Mouse (Mus musculus): Measurements from ENCODE around the gene Slc4a7. TPM values are rescaled to one million over a fixed set of nuclear protein-coding genes. Genes with fewer than 3 reads are reported as not detected.

Slc4a7 gene
- polyA plus RNA-seq, 1 experiment from 2014 or later = 15.7 TPM

- no peak overlapping the region for H3K4me3 ChIP-seq (replicated peaks)
- peaks cover 7% of the 10 kb centered on the region; the same call in 1 of the 2 replicates for H3K36me3 ChIP-seq
- no peak overlapping the region for H3K9ac ChIP-seq
- H3K27ac ChIP-seq (replicated peaks) = no peak overlapping the region
- 52% methylated on average over 1 of the region's 1 CpGs for WGBS
- no peak for ATAC-seq (ENCODE audit: insufficient number of reproducible peaks, low FRiP score, low TSS enrichment, low read depth)
- H3K4me1 ChIP-seq = peaks cover 11% of the 10 kb centered on the region
- H3K27me3 ChIP-seq = no peaks in the 10 kb centered on the region
- no peak overlapping the region for H3K4me2 ChIP-seq (replicated peaks)
- H3K9me3 ChIP-seq (replicated peaks) = no peaks in the 10 kb centered on the region
Observed at GRCm38 (mm10) chr14:14707061-14707460, 5.0 kb downstream of the Slc4a7 start.

DNA sequence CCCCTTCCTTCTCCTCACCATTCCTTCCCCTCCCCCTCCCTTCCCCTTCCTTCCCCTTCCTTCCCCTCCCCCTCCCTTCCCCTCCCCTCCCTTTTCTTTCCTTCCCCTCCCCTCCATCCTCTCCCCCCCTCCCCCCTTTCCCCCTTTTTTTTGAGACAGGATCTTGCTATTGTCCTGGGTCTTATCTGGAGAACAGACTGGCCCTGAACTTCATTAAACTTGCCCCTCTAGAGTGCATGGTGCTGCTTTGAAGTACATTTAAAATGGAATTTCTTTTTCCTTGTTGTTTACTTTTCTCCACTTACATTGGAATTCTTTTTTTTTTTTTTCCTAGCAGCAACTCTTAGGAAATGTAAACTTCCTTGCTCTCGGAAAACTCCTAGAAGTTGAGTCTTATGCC, 6.9 kb downstream of the Slc4a7 start:
- WGBS = 63% methylated on average over 1 of the region's 1 CpGs
- Histone ChIP-seq H3K27ac (replicated peaks) (no peak overlapping the region), H3K9me3 (replicated peaks) (no peaks in the 10 kb centered on the region), H3K4me3 (replicated peaks) (no peak overlapping the region), H3K36me3 (peaks cover 7% of the 10 kb centered on the region; the same call in 1 of the 2 replicates), H3K4me1 (peaks cover 10% of the 10 kb centered on the region), H3K4me2 (replicated peaks) (no peak overlapping the region), H3K27me3 (no peaks in the 10 kb centered on the region), H3K9ac (no peak overlapping the region)
- ATAC-seq (ENCODE audit: insufficient number of reproducible peaks, low FRiP score, low TSS enrichment, low read depth) = no peak

DNA sequence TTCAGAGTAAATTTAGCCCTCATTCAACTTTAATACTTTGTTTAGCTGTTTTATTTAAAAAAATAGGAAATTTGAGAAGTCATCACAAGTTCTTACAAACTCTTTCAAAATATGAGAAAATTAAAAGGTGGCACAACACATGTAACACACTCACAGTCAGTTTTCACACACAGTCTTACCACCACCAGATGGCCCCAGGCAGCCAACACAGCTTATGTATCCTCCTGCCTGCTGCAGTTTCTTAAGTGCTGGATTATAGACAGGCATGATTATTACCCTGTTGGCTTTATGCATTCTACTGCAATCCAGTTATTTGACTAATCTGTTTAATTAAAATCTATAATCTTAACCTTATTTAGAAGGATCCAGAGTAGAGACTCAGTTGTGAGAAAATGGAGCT, 12.1 kb downstream of the Slc4a7 start:
- no peak overlapping the region for H3K9ac ChIP-seq
- H3K4me2 ChIP-seq (replicated peaks) = no peak overlapping the region
- no peaks in the 10 kb centered on the region for H3K27me3 ChIP-seq
- peaks cover 7% of the 10 kb centered on the region; the same call in 1 of the 2 replicates for H3K36me3 ChIP-seq
- H3K4me1 ChIP-seq = no peaks in the 10 kb centered on the region
- H3K9me3 ChIP-seq (replicated peaks) = no peaks in the 10 kb centered on the region
- no peak overlapping the region for H3K27ac ChIP-seq (replicated peaks)
- H3K4me3 ChIP-seq (replicated peaks) = no peak overlapping the region
- no peak for ATAC-seq (ENCODE audit: insufficient number of reproducible peaks, low FRiP score, low TSS enrichment, low read depth)

- Histone ChIP-seq H3K36me3 (peaks cover 2% of the 10 kb centered on the region; the same call in 1 of the 2 replicates), H3K9ac (no peak overlapping the region), H3K27ac (replicated peaks) (no peak overlapping the region), H3K4me3 (replicated peaks) (no peak overlapping the region), H3K4me1 (no peaks in the 10 kb centered on the region), H3K4me2 (replicated peaks) (no peak overlapping the region), H3K27me3 (no peaks in the 10 kb centered on the region), H3K9me3 (replicated peaks) (no peaks in the 10 kb centered on the region)
- ATAC-seq (ENCODE audit: insufficient number of reproducible peaks, low FRiP score, low TSS enrichment, low read depth) = no peak
- 84% methylated on average over 2 of the region's 2 CpGs for WGBS
Observed at GRCm38 (mm10) chr14:14715794-14716193, 13.7 kb downstream of the Slc4a7 start.

DNA sequence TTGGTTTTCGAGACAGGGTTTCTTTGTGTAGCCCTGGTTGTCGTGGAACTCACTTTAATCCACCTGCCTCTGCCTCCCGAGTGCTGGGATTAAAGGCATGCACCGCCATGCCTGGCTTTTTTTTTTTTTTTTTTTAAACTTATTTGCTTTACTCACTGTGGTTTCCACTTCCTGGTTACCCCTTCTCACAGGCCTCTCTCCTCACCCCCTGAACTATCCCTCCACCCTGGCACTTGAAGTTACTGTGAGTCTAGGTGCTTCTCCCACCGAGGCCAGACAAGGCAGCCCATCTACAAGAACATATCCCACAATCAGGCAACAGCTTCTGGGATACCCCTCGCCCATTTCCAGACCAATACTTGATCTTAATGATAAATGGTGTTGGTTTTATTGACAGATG, 14.8 kb downstream of the Slc4a7 start:
- no peak for ATAC-seq (ENCODE audit: insufficient number of reproducible peaks, low FRiP score, low TSS enrichment, low read depth)
- 75% methylated on average over 6 of the region's 6 CpGs for WGBS
- no peak overlapping the region for H3K4me2 ChIP-seq (replicated peaks)
- H3K27ac ChIP-seq (replicated peaks) = no peak overlapping the region
- no peaks in the 10 kb centered on the region for H3K4me1 ChIP-seq
- H3K9ac ChIP-seq = no peak overlapping the region
- H3K27me3 ChIP-seq = no peaks in the 10 kb centered on the region
- H3K4me3 ChIP-seq (replicated peaks) = no peak overlapping the region
- no peaks in the 10 kb centered on the region for H3K9me3 ChIP-seq (replicated peaks)
- H3K36me3 ChIP-seq = no peaks in the 10 kb centered on the region

- no peaks in the 10 kb centered on the region for H3K9me3 ChIP-seq (replicated peaks)
- H3K4me3 ChIP-seq (replicated peaks) = no peak overlapping the region
- H3K27me3 ChIP-seq = no peaks in the 10 kb centered on the region
- no peak overlapping the region for H3K9ac ChIP-seq
- ATAC-seq (ENCODE audit: insufficient number of reproducible peaks, low FRiP score, low TSS enrichment, low read depth) = no peak
- no peaks in the 10 kb centered on the region for H3K4me1 ChIP-seq
- H3K4me2 ChIP-seq (replicated peaks) = no peak overlapping the region
- H3K36me3 ChIP-seq = no peaks in the 10 kb centered on the region
- WGBS = 91% methylated on average over 4 of the region's 4 CpGs
- H3K27ac ChIP-seq (replicated peaks) = no peak overlapping the region
Observed at GRCm38 (mm10) chr14:14718556-14718955, 16.5 kb downstream of the Slc4a7 start.

GRCm38 (mm10) chr14:14781169-14781568, 79.1 kb downstream of the Slc4a7 start:
- Histone ChIP-seq H3K4me3 (replicated peaks) (no peak overlapping the region), H3K9me3 (replicated peaks) (no peaks in the 10 kb centered on the region), H3K27ac (replicated peaks) (no peak overlapping the region), H3K27me3 (no peaks in the 10 kb centered on the region), H3K4me1 (no peaks in the 10 kb centered on the region), H3K9ac (no peak overlapping the region), H3K36me3 (peaks cover 13% of the 10 kb centered on the region), H3K4me2 (replicated peaks) (no peak overlapping the region)
- ATAC-seq (ENCODE audit: insufficient number of reproducible peaks, low FRiP score, low TSS enrichment, low read depth) = no peak
- WGBS = 90% methylated on average over 2 of the region's 2 CpGs

DNA sequence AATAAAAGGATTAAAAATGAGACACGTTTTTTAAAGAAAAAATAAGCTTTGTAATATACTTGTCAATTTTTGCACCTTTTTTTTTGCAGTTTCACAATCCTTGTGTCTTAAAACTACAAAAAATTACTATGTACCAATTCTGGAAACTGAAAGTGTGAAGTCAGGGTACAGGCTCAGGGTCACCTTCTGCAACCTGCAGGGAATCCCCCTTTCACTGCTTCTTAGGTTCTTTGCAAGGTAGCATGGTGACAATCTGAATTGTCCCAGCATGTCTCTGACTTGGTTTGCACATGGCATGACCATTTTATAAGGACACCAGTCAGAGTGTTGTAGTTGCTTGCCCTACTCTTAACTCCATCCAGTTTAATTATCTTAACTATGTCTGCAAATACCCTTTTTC, 82.1 kb downstream of the Slc4a7 start:
- Histone ChIP-seq H3K4me3 (replicated peaks) (no peak overlapping the region), H3K36me3 (peaks cover 20% of the 10 kb centered on the region), H3K4me2 (replicated peaks) (no peak overlapping the region), H3K4me1 (no peaks in the 10 kb centered on the region), H3K9me3 (replicated peaks) (no peaks in the 10 kb centered on the region), H3K27ac (replicated peaks) (no peak overlapping the region), H3K9ac (no peak overlapping the region), H3K27me3 (no peaks in the 10 kb centered on the region)
- ATAC-seq (ENCODE audit: insufficient number of reproducible peaks, low FRiP score, low TSS enrichment, low read depth) = no peak
- 87% methylated on average over 1 of the region's 1 CpGs for WGBS

DNA sequence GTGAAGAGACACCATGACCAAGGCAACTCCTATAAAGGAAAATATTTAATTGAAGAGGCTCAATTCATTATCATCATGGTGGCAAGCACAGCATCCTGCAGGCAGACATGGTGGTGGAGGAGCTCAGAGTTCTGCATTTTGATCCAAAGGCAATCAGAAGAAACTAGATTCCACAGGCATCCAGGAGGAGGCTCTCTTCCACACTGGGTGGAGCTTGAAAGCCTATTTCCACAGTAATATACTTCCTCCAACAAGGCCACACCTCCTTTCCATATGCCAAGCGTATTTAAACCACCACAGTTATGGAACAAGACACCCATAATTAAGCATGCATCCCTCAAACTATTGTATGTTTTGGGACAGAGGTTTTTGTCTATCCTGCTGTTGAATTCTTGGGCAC, 84.9 kb downstream of the Slc4a7 start:
- Histone ChIP-seq H3K4me3 (replicated peaks) (no peak overlapping the region), H3K9me3 (replicated peaks) (no peaks in the 10 kb centered on the region), H3K4me2 (replicated peaks) (no peak overlapping the region), H3K27ac (replicated peaks) (no peak overlapping the region), H3K27me3 (no peaks in the 10 kb centered on the region), H3K9ac (no peak overlapping the region), H3K36me3 (peaks cover 30% of the 10 kb centered on the region), H3K4me1 (no peaks in the 10 kb centered on the region)
- 69% methylated on average over 1 of the region's 1 CpGs for WGBS
- no peak for ATAC-seq (ENCODE audit: insufficient number of reproducible peaks, low FRiP score, low TSS enrichment, low read depth)

DNA sequence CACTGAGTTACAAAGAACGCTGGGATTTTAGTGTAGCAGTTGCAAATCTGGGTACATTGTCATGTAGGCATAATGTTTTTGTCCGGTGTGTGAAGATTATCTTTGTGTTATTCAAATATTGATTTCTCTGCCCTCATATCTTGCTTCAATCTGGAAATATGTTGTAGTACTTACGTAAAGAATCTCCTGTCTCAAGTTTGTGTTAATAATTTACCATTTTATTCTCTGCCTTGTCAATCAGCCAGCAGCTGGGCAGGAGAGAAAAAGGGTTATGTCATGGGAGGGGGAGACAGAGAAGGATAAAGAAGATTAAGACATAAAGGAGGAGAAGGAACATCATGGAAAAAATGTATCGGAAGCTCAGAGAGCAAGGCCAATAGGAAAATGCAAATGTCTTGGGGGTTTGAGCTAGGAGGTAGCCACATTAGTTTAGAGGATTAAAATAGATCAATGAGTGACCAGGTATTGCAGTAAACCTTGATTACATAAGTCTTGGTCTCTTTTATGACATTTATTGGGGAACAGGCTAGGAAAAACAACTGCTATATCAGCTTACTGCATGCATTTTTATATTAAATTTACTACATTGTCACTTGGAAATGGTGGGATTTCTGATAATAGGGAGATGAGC, 87.9 kb downstream of the Slc4a7 start:
- peaks cover 30% of the 10 kb centered on the region for H3K36me3 ChIP-seq
- 94% methylated on average over 4 of the region's 4 CpGs for WGBS
- no peak for ATAC-seq (ENCODE audit: insufficient number of reproducible peaks, low FRiP score, low TSS enrichment, low read depth)
- H3K9me3 ChIP-seq (replicated peaks) = no peaks in the 10 kb centered on the region
- H3K4me3 ChIP-seq (replicated peaks) = no peak overlapping the region
- no peak overlapping the region for H3K4me2 ChIP-seq (replicated peaks)
- no peaks in the 10 kb centered on the region for H3K4me1 ChIP-seq
- no peak overlapping the region for H3K27ac ChIP-seq (replicated peaks)
- H3K27me3 ChIP-seq = no peaks in the 10 kb centered on the region
- no peak overlapping the region for H3K9ac ChIP-seq

DNA sequence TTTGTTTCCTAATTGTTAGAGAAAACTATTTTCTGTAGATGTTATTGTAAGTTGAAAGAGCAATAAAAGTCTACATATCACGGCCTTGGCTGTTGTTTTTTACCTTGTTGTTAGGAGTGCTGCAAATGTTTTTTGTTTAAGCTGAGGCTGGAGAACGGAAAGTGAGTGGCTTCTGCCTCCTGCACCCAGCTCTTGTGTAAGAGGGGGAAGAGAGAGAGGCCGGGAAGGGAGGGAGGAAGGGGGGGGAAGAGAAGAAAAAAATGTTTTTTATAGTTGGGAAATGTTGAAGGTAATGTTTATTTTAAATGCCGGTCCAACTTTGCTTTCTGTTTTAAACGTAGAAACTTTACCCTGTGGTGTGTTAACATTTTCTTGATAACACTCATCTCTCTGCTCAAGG, 97.8 kb downstream of the Slc4a7 start:
- 0 out of 2 replicates have a peak, but pooled peaks cover 6% of the 10 kb centered on the region for H3K4me1 ChIP-seq
- no peaks in the 10 kb centered on the region for H3K9me3 ChIP-seq (replicated peaks)
- H3K27ac ChIP-seq (replicated peaks) = no peak overlapping the region
- H3K27me3 ChIP-seq = no peaks in the 10 kb centered on the region
- WGBS = 79% methylated on average over 5 of the region's 5 CpGs
- ATAC-seq (ENCODE audit: insufficient number of reproducible peaks, low FRiP score, low TSS enrichment, low read depth) = no peak
- H3K36me3 ChIP-seq = 0 out of 2 replicates have a peak, but pooled peaks cover 4% of the 10 kb centered on the region
- H3K4me3 ChIP-seq (replicated peaks) = no peak overlapping the region
- H3K9ac ChIP-seq = no peak overlapping the region
- no peak overlapping the region for H3K4me2 ChIP-seq (replicated peaks)

- H3K27me3 ChIP-seq = no peaks in the 10 kb centered on the region
- 0 out of 2 replicates have a peak, but pooled peaks cover 4% of the 10 kb centered on the region for H3K36me3 ChIP-seq
- no peaks in the 10 kb centered on the region for H3K9me3 ChIP-seq (replicated peaks)
- H3K4me3 ChIP-seq (replicated peaks) = no peak overlapping the region
- WGBS = 95% methylated on average over 4 of the region's 4 CpGs
- H3K4me2 ChIP-seq (replicated peaks) = no peak overlapping the region
- no peak for ATAC-seq (ENCODE audit: insufficient number of reproducible peaks, low FRiP score, low TSS enrichment, low read depth)
- 0 out of 2 replicates have a peak, but pooled peaks cover 6% of the 10 kb centered on the region for H3K4me1 ChIP-seq
- no peak overlapping the region for H3K9ac ChIP-seq
- no peak overlapping the region for H3K27ac ChIP-seq (replicated peaks)
Observed at GRCm38 (mm10) chr14:14800332-14800731, 98.3 kb downstream of the Slc4a7 start.

Measured in embryonic facial prominence, embryonic 15.5 days (tissue).